Mouse (Mus musculus) liver, postnatal 0 days (tissue): ENCODE data around the gene Ppp1r35. TPM values are rescaled to one million over a fixed set of nuclear protein-coding genes. Genes with fewer than 3 reads are reported as not detected.
"Not testable (repeated sequence)": the region's sequence is repeated elsewhere in the genome, so short reads cannot be mapped to it uniquely, and the experiment has no call there.

Experiments
- ATAC-seq: fragments of 200-750 bp; cut with Nextera tagmentation; 2 replicates; pipeline ENCODE4 v1.8.0; 2017; ENCODE audit warnings: mild to moderate bottlenecking, moderate library complexity
- DNase-seq: peaks from one replicate; pipeline ENCODE4 v3.0.0-alpha.2; 2016
- H3K27ac ChIP-seq: fragments of 300-500 bp; sonication (generic); 2 replicates; pipeline ENCODE4 v1.5.1; 2014; ENCODE audit warnings: antibody characterized with exemption, moderate library complexity, mild to moderate bottlenecking, low read depth
- H3K27me3 ChIP-seq: fragments of 300-500 bp; sonication (generic); 2 replicates; pipeline ENCODE4 v1.6.1; 2014; ENCODE audit warnings: low read length, control low read depth, mixed read lengths; ENCODE audit not compliant: insufficient read depth
- H3K36me3 ChIP-seq: fragments of 300-500 bp; sonication (generic); replicated peaks from 2 replicates; pipeline ENCODE4 v1.6.1; 2014; ENCODE audit warnings: mild to moderate bottlenecking, control low read depth, low read length, moderate library complexity, mixed read lengths; ENCODE audit not compliant: insufficient read depth
- H3K4me1 ChIP-seq: fragments of 300-500 bp; sonication (generic); 2 replicates; pipeline ENCODE4 v1.6.1; 2014; ENCODE audit warnings: antibody characterized with exemption, mild to moderate bottlenecking, control low read depth; ENCODE audit not compliant: insufficient read depth
- H3K4me2 ChIP-seq: fragments of 300-500 bp; sonication (generic); 2 replicates; pipeline ENCODE4 v1.6.1; 2014; ENCODE audit warnings: low read depth, mild to moderate bottlenecking, low read length, moderate library complexity, mixed read lengths
- H3K4me3 ChIP-seq: fragments of 300-500 bp; sonication (generic); 2 replicates; pipeline ENCODE4 v1.5.1; 2014; ENCODE audit warnings: low read depth, low read length
- H3K9ac ChIP-seq: fragments of 300-500 bp; sonication (generic); replicated peaks from 2 replicates; pipeline ENCODE4 v1.6.1; 2014; ENCODE audit warnings: mild to moderate bottlenecking, moderate library complexity
- H3K9me3 ChIP-seq: fragments of 300-500 bp; sonication (generic); 2 replicates; pipeline ENCODE4 v1.6.1; 2016; ENCODE audit warnings: mild to moderate bottlenecking, control low read depth, low read length, mixed read lengths
- CTCF ChIP-seq: sonication (generic); IDR thresholded peaks from 2 replicates; pipeline ENCODE4 v1.5.1; 2016; ENCODE audit warnings: antibody characterized with exemption, low read depth
- EP300 ChIP-seq: IDR thresholded peaks from 2 replicates; pipeline ENCODE4 v1.6.1; 2016; ENCODE audit warnings: antibody characterized with exemption, low read depth, mild to moderate bottlenecking
- WGBS: fragments of 180-500 bp; shearing (Covaris S2); extraction: QIAGEN DNeasy Blood & Tissue Kit; methylation state at CpG from one replicate; pipeline ENCODE4 v1.1.7; 2014; ENCODE audit not compliant: insufficient replicate concordance; 5-methylcytosine and 5-hydroxymethylcytosine counted together
- polyA plus RNA-seq: library from polyadenylated mRNA; unstranded; fragments of >200 nt; fragmentation: Nextera tagmentation; extraction: Ambion mirVana; gene quantifications from 2 replicates; pipeline ENCODE4 v1.2.1, GENCODE M21; 2015

Ppp1r35 gene
- polyA plus RNA-seq, 1 experiment from 2014 or later, result 13.4 TPM

- Histone ChIP-seq H3K4me3 (peak overlapping the region; percentile 75), H3K9ac (no peak overlapping the region), H3K4me2 (peak overlapping the region; percentile 83), H3K27ac (peak overlapping the region; percentile 99), H3K36me3 (peaks cover 37% of the 10 kb centered on the region), H3K27me3 (no peaks in the 10 kb centered on the region), H3K4me1 (peaks cover 30% of the 10 kb centered on the region), H3K9me3 (no peaks in the 10 kb centered on the region)
- DNase-seq (peak; percentile 55), ATAC-seq (no peak)
- 27% methylated on average over 6 of the region's 6 CpGs for WGBS
- TF ChIP-seq EP300, result no peak
- no peak for TF ChIP-seq CTCF
These were observed 29.3 kb upstream of the Ppp1r35 start for GRCm38 (mm10) chr5:137749196-137749836.

- WGBS, result 85% methylated on average over 6 of the region's 8 CpGs
- not testable (repeated sequence) for ATAC-seq, H3K27me3 ChIP-seq, DNase-seq, H3K9me3 ChIP-seq, H3K9ac ChIP-seq, H3K4me2 ChIP-seq, H3K4me3 ChIP-seq, H3K27ac ChIP-seq
- H3K36me3 ChIP-seq, result peaks cover 38% of the 10 kb centered on the region
- peaks cover 26% of the 10 kb centered on the region for H3K4me1 ChIP-seq
These were observed 28.4 kb upstream of the Ppp1r35 start for GRCm38 (mm10) chr5:137750212-137750611.

- Histone ChIP-seq H3K9me3 (no peaks in the 10 kb centered on the region), H3K4me3 (no peak overlapping the region), H3K9ac (no peak overlapping the region), H3K36me3 (peaks cover 48% of the 10 kb centered on the region), H3K4me1 (peaks cover 22% of the 10 kb centered on the region), H3K27me3 (no peaks in the 10 kb centered on the region), H3K27ac (no peak overlapping the region), H3K4me2 (no peak overlapping the region)
- WGBS, result 91% methylated on average over 13 of the region's 13 CpGs
- DNase-seq (peak; percentile 11), ATAC-seq (no peak)
- TF ChIP-seq CTCF, result no peak
- TF ChIP-seq EP300, result no peak
These were observed 27.3 kb upstream of the Ppp1r35 start for GRCm38 (mm10) chr5:137751221-137751887.

- H3K4me2 ChIP-seq, result no peak overlapping the region
- no peak overlapping the region for H3K27ac ChIP-seq
- TF ChIP-seq EP300 (no peak), CTCF (no peak)
- no peaks in the 10 kb centered on the region for H3K27me3 ChIP-seq
- ATAC-seq (no peak), DNase-seq (no peak)
- H3K4me3 ChIP-seq, result no peak overlapping the region
- peaks cover 22% of the 10 kb centered on the region for H3K4me1 ChIP-seq
- H3K9me3 ChIP-seq, result no peaks in the 10 kb centered on the region
- H3K9ac ChIP-seq, result no peak overlapping the region
- peaks cover 53% of the 10 kb centered on the region for H3K36me3 ChIP-seq
- WGBS, result 92% methylated on average over 6 of the region's 6 CpGs
These were observed 26.7 kb upstream of the Ppp1r35 start for GRCm38 (mm10) chr5:137751988-137752387.

GRCm38 (mm10) chr5:137753111-137753832, 25.4 kb upstream of the Ppp1r35 start:
- ATAC-seq (no peak), DNase-seq (peak; percentile 11)
- H3K36me3 ChIP-seq, result peaks cover 65% of the 10 kb centered on the region

GRCm38 (mm10) chr5:137755425-137755824, 23.2 kb upstream of the Ppp1r35 start:
- Histone ChIP-seq H3K4me2 (no peak overlapping the region), H3K9ac (no peak overlapping the region), H3K36me3 (peaks cover 81% of the 10 kb centered on the region), H3K4me3 (no peak overlapping the region), H3K27ac (no peak overlapping the region), H3K27me3 (no peaks in the 10 kb centered on the region), H3K4me1 (no peaks in the 10 kb centered on the region), H3K9me3 (no peaks in the 10 kb centered on the region)
- ATAC-seq, result no peak
- 88% methylated on average over 5 of the region's 5 CpGs for WGBS
- peak; percentile 11 for DNase-seq
- TF ChIP-seq EP300, result no peak
- no peak for TF ChIP-seq CTCF

More at GRCm38 (mm10) chr5:137753111-137753832, 25.4 kb upstream of the Ppp1r35 start:
- TF ChIP-seq CTCF (no peak), EP300 (no peak)
- H3K4me1 ChIP-seq, result peaks cover 14% of the 10 kb centered on the region
- H3K4me2 ChIP-seq, result no peak overlapping the region
- H3K27me3 ChIP-seq, result no peaks in the 10 kb centered on the region
- no peak overlapping the region for H3K4me3 ChIP-seq
- no peak overlapping the region for H3K9ac ChIP-seq
- H3K9me3 ChIP-seq, result no peaks in the 10 kb centered on the region
- H3K27ac ChIP-seq, result no peak overlapping the region
- 92% methylated on average over 11 of the region's 13 CpGs for WGBS
